Mouse (Mus musculus): Measurements from ENCODE around the gene Plekhg3. TPM values are rescaled to one million over a fixed set of nuclear protein-coding genes. Genes with fewer than 3 reads are reported as not detected.
A peak's percentile ranks its signal among the peaks of the same experiment; 100 is the strongest.

The Plekhg3 gene
- total RNA-seq (2015) (11.1 and 13.6 TPM in 2 replicates), total RNA-seq (2017) (13.7 and 13.9 TPM in 2 replicates)

DNA sequence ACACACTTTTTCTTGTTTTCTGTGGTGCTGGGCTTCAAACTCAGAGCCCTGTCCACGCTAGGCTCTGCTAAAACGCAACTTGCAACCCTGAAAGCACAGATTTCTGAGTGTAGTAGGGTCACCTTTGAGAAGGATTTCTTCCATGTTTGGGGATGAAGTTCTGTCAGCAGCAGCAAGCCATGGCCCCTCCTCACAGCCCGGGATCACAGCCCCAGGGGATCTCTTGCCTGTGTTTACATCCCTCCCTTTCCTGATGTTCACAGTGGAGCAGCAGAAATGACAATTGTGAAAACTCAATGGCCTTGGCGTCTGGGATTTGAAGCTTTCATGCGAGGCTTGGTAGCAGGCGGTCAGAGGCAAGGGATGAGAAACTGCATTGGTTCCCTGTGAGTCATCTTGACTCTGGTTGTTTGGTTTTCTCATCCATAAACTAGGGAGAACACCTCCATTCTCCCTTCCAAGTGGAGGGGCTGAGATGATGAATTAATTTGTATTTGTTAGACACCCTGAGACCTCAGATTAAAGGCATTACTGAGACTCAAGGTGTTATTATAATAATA is at the start of gene Plekhg3:
TSS of gene Plekhg3 (plus strand) at position 312 of the 560 bp plus-strand sequence.
- ATAC-seq (replicated peaks; ENCODE audit: poor library complexity) = no peak

DNA sequence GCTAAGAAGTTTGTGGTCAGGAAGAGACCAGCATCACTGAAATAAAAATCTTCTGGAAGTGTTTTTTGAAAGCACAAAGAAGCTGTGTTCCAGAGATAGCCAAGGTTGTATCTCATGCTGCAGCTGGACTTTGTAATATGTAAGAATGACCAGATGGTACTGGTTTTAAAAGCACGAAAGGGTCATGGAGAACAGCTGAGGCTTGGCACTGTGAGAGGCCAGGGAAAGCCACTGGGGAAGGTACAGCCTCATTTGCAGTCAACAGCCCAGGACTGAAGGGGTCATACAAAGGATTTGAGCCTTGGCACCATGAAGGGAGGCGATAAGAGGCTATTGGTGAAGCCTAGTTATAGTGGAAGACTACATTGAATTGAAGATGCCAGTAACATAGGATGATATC is 48.2 kb upstream of the Plekhg3 start:
- ATAC-seq (replicated peaks; ENCODE audit: poor library complexity) = no peak

DNA sequence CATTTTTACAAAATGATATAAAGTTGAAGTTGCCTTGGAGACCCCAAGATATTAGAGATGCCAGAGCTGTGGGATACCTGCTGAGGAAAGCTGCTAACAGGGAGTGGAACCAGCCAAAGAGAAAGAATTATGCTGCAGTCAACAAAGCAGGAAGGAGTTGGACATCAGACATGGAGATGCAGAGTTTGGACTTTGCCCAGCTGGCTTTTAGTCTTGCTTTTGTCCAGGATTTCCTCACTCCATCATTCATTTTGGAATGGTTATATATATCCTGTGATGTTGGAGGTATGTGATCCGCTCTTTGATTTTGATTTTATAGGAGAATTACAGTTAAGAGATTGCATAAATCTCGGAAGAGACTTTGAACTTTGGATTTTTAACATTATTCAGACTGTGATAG is 47.7 kb upstream of the Plekhg3 start:
- no peak for ATAC-seq (replicated peaks; ENCODE audit: poor library complexity)

DNA sequence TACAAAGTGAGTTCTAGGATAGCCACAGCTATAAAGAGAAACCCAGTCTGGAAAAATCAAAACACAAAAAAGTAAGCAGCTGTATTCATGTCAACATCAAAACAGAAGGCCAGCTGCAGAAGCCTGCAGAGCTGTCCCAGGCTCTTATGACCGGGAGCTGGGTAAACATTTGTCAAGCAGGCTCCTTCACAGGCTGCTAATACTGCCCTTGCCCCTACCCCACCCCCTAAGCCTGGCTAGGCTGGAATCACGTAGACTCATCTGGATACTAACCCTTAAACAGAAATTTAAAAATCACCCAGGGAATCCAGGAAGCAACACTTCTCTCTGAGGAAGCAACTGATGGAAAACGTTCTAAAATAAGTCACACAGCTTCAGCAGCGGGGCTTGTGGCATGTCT is 45.8 kb upstream of the Plekhg3 start:
- ATAC-seq (replicated peaks; ENCODE audit: poor library complexity) = no peak

DNA sequence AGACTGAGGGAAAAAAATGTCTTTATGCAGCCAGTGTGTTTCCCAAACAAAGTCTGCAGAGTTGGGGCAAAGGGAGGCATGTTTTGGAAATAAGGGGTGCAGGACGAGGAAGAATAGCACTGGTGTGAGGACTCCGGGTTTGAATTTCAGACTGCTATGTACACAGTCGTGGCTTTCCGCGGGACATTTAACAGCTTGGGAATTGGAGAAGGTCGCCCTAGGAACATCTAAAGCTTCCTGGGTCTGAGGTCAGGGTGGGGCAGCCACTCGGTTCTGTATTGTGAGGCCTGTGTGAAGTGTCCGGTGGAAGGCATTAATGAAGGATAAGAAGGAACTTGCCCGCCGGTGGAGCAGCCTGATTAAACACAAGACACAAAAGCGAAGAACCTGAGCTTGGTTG is 45.3 kb upstream of the Plekhg3 start:
- no peak for ATAC-seq (replicated peaks; ENCODE audit: poor library complexity)

DNA sequence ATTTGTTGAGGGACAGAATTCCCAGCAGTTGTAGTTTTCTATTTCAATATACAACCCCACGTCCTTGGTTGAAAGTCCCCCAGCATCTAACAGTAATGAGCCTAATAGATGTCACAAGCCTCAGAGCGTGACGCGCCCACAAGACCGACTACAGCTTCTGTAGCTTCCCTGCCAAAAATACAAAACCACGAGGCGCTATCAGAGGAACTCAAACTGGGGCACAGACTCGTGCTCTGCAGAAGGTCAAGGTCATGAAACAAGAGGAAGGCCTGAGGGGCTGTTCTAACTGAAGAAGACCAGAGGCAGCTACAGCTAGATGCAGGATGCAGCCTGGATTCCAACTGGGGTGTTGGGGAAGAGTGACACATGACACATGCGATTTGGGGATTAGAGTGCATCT is 43.7 kb upstream of the Plekhg3 start:
- peak; percentile 65 for ATAC-seq (replicated peaks; ENCODE audit: poor library complexity)

DNA sequence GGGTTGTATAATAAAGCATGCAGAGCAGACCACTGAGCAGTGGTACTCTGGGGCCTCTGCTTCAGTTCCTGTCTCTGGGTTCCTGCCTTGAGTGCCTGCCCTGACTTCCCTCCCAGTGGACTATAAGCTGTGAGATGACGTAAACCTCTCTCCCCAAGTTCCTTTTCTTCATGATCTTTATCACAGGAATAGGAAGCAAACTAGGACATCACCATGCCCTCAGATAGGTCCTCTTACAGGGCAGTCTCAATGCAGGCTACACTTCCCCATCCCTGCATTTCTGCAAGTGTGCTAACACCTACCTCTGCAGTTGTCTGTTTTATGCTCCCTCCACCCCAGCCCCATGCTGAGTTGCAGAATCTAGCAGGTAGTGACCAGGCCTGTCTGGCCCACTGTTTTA is 39.9 kb upstream of the Plekhg3 start:
- ATAC-seq (replicated peaks; ENCODE audit: poor library complexity) = peak; percentile 52

DNA sequence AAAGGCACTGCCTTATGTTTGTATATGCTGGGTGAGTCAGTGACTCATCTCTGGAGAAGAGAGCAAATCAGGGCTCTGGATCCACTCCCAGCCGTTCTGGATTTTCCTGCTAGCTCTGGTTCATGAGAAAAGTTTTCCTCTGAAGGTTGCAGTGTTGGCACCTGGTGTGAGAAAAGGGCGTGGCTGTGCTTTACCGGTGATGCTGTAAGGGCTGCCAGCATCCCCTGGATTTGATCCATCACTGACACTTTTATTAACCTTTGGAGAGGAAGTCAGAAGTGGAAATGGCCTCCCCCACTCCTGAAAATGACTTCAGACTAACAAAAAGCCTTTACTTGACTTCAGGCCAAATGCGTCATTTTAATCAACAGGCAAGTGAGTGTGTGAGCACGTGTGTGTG is 37.2 kb upstream of the Plekhg3 start:
- ATAC-seq (replicated peaks; ENCODE audit: poor library complexity) = no peak

DNA sequence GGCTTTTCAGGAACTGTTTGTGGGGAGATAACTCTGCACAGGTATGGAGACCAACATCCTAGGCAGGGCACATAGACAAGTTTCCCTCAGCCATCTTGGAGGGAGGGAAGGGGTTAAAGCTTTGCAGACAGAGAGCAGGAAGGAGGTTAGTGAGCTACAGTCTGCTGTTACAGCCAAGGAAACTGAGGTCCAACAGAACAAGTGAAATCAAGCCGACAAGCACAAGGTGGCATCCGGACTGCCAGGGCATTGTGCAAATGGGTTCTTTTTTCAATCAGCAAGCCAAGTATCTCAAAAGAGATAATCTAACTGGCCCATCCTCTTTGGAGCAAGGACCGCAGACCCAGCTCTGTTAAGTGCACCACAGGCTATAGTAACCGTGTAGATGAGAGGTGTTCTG is 35.3 kb upstream of the Plekhg3 start:
- no peak for ATAC-seq (replicated peaks; ENCODE audit: poor library complexity)

DNA sequence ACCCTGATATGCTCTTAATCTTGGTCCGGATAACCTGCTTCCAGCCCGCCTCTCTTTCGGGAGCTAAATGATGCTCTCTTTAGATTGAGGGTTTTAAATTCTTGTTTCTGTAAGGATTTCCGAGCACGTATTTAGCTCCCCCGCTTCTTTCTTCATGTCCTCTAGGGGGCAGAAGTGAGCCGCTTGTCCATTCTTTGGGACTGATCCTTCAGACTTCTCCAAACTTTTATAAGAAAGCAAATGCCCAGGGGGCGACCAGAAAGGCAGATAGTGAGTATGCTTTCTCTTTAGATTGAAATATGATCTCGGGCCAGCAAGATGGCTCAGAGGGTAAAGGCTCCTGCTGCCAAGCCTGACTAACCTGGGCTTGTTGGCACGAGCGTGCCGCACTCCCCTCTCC is 34.4 kb upstream of the Plekhg3 start:
- ATAC-seq (replicated peaks; ENCODE audit: poor library complexity) = peak; percentile 62

DNA sequence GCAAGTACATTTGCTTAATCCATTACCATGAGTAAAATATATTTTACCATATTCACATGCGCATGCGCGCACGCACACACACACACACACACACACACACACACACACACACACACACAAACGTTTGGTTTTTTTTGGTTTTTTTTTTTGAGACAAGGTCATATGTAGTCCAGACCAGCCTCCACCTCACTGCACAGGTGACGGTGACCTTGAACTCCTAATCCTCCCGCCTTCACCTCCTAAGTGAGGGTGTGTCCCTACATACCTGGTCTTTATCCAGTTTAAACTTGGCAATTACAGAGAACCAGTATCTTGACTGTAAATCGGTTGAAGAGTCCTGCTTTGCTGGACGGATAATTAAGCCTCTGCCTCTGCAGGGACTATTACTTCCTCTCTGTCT is 31.4 kb upstream of the Plekhg3 start:
- no peak for ATAC-seq (replicated peaks; ENCODE audit: poor library complexity)

DNA sequence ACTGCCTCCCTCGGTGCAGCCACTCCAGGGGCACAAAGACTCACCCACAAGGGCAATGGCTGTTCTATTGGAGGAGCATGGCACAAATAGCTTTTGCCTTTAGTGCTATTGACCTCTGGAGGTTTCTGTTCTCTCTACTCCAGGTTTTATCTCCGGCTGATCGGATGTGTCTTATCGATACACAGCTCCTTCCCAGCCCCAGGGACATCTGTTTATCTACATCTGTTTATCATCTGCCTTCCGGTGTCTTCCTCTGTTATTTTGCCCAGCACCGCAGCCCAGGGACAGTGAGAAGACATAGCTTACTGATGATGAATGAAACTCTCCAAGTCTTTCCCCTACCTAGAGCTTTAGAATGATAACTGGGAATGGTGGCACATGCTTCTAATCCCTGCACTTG is 30.6 kb upstream of the Plekhg3 start:
- ATAC-seq (replicated peaks; ENCODE audit: poor library complexity) = no peak

DNA sequence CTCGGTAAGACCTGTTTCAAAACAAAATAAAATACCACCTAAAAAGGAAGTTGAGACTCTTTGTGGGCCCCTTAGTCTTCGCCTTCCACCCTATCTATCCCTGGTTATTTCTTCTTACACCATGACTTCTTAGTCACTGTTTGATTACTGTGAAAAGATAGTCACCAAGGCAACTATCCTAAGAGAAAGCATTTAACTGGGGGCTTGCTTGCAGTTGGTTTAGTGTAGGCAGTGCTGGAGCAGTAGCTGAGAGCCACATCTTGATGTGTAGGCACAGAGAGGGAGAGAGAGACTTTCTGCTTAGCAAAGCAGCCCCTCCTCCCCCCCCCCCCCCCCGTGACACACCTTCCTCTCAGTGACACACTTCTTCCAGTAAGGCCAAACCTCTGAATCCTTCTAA is 29.8 kb upstream of the Plekhg3 start:
- ATAC-seq (replicated peaks; ENCODE audit: poor library complexity) = peak; percentile 68

DNA sequence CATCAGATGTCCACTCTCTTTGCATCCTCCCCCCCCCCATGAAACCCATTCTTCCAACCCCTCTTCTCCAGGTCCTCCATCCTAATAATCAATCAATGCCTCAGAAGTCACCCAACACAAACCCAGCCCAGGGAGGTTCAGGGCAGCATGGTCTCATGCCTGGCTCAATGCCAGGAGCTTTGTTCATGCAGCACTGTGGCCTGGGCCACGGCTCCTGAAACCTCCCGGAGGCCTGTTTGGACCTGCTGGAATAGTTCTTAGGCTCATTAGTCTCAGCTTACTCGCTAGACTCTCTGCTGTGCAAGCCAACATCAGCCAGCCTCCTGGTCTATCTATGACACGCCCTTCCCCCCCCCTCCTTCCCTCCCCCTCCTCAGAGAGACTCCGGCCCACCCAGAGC is 27.7 kb upstream of the Plekhg3 start:
- no peak for ATAC-seq (replicated peaks; ENCODE audit: poor library complexity)

DNA sequence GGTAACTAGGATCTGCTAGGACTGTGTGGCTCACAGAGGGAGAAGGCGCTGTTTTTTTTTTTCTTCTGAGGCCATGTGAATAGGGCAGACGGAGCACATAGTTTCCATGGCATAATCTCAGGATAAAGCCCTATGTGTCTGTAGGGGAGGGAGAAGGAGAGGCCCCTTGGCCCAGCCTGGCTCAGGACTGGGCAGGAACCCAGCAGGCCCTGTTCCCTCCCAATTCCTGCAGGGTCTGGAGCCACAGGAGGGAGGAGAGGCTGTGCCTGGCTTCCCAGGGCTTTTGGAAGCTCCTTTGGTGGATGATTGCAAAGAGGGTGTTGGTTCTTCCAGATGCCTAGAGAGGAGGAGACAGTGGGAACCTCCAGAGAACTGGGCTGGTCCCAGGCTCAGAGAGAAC is 24.2 kb upstream of the Plekhg3 start:
- no peak for ATAC-seq (replicated peaks; ENCODE audit: poor library complexity)

DNA sequence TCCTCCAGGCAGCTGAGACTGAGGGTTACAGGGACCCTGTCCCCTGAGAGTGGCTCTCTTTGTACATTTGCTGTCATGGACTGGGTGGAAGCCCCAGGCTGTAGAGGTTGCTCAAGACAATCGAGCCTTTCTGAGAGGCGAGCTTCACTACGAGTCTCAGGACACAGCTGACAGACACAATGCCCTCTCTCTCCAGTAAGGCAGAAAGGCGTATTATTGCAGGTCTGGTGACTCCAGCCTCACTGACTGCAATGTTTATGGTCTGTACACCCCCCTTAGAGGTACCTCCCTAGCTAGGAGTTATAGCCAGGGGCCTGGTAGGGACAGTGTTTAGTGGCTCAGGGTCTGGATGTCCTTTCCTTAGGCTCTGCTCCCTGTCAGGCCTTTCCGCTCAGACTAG is 22.9 kb upstream of the Plekhg3 start:
- ATAC-seq (replicated peaks; ENCODE audit: poor library complexity) = 0 out of 2 replicates have a peak, but pooled peaks have one; percentile 4

DNA sequence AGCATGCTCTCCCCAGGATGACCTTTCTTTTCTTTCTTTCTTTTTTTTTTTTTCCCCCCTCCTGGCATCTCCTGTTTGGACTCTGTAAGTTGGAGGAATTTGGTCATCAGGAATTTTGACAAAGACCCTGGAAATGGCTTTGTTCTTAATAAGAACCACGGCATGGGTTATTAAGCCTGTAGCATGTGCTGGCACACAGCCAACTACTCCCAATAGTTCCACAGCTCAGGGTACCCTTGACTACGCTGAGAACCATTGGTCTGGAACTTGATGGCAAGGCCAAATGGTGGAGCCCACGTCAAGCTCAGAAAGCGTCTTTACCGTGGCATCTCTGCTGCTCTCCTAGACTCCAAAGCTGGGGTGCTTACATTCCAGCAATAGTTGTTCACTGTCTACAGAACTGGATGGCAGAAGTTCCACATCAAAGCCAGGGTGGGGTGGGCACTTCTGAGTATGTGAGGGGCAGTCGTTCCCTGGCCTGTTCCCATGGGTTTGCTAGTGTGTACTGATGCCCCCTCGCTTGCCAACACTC is 21.7 kb upstream of the Plekhg3 start:
- no peak for ATAC-seq (replicated peaks; ENCODE audit: poor library complexity)

DNA sequence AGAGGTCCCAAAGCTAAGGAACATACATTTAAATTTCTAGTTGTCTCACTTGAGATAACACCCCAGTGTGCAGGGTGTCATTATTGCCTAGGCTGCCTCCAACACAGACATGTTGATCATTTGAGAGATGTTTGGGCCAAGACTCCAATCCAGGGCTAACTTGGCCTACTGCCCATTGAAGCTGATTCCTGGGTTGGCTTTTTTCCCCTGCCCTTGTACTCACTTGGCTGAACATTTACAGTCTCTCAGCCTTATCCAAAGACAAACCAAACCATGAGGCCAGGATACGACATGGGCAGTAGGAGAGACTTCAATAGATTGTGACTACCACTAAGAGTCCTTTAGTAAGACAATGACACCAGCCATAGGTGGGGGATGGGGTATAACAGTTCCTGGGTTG is 18.0 kb upstream of the Plekhg3 start:
- no peak for ATAC-seq (replicated peaks; ENCODE audit: poor library complexity)

DNA sequence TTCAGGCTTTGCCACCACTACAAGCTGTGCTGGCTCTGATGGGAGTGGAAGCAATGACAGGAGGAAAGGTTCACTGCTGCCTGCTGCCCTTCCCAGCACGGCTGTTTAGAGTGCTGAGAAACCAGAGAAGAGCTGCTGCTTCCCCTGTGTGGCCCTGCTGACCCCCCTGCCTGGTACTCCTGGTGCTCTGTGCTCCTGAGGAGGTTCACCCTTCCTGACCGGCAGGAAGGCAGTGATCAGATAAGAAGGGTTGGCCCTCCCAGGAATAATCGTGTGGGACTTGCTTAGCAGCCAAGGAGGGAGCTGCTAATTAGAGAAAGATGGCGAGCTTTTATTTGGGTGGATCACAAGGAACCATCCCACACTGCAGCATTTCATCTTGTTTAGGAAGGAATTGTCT is 15.8 kb upstream of the Plekhg3 start:
- ATAC-seq (replicated peaks; ENCODE audit: poor library complexity) = no peak

DNA sequence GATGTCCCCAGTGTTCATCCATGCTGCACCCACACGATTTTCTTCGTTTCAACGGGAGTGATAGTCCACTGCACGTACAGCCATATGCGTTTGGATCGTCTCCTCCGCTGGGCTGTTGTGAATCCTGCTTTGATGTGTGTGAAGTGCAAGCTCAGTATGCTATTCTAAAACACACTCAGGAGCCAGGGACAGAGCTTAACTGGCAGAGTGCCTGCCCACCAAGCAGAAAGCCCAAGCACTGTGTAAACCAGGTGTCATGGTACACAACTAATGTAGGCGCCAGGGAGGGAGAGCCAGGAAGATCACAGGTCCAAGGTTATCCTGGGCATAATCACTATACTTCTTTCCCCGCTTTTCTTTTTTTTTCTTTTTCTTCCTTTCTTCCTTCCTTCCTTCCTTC is 12.7 kb upstream of the Plekhg3 start:
- no peak for ATAC-seq (replicated peaks; ENCODE audit: poor library complexity)

DNA sequence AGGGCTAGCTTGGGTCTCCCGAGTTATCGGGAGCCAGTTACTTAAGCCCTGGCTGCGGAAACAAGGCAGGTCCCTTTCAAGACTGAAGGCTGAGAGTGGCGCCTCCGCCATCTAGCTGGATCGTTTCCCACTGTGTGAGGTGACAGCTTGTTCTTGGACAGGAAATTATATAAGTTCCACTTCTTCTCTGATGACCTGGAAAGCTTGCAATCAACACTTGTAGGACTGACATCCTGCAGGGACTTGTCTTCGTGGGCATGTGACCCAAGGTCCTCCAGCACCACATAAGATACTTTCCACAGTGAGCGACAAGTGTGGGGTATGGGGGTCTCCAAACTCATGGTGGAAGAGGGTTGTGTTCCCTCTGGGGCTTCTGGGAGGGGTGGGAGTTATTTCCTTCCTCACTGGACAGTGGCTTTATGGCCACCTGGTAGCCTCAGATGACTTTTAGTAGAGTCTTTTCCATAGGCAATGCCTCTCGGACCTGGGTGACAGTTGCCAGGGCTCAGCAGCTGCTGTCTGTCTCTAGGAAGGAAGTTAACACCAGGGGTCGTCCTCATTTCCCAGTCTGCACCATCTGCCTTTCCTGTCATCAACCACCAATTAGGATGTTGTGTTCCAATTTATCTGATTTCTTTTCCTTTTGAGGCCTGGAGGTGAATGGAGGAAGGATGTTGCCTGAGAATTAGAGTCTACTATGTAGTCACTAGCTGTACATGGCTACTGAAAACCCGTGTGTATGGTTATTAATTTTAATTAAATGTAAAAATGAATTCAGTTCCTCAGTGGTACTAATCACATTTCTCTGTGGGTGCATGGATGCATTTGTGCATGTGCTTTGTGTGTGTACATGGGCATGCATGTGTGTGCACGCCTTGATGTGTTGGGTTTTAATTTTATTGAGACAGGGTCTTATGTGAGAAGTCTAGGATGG is 11.5 kb upstream of the Plekhg3 start:
- ATAC-seq (replicated peaks; ENCODE audit: poor library complexity) = peak; percentile 39; the same call in 1 of the 2 replicates

DNA sequence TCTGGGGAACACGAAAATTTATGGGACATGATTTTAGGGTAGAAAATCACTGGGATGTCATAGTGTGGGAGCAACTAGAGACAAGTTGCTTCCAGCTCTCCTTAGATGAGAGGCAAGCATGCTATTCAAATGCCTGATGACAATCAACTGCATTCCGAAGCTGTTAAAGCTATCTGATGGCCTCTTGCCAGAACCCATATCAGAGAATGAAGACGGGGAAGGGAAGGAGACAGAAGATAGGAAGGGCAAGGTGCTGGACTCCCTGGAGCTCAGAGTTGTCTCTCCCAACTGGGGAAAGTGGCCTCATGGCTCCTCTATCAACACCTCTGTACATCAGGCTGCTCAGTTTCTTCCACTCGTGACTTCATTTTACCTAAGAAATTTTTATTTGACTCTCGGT is 7.0 kb upstream of the Plekhg3 start:
- no peak for ATAC-seq (replicated peaks; ENCODE audit: poor library complexity)
